Mouse (Mus musculus): ENCODE data around the gene Fgf11.
A peak's percentile ranks its signal among the peaks of the same experiment; 100 is the strongest.

Fgf11 gene

GRCm38 (mm10) chr11:69815155-69815554, 13.5 kb upstream of the Fgf11 start, which contains the start of gene Gm39566:
Gene Gm39566 (minus strand): TSS chr11:69815298.
- DNase-seq: no peak

- no peak for DNase-seq
Observed at GRCm38 (mm10) chr11:69810280-69810679, 8.6 kb upstream of the Fgf11 start.

GRCm38 (mm10) chr11:69807641-69808040, 6.0 kb upstream of the Fgf11 start:
- DNase-seq: no peak

DNA sequence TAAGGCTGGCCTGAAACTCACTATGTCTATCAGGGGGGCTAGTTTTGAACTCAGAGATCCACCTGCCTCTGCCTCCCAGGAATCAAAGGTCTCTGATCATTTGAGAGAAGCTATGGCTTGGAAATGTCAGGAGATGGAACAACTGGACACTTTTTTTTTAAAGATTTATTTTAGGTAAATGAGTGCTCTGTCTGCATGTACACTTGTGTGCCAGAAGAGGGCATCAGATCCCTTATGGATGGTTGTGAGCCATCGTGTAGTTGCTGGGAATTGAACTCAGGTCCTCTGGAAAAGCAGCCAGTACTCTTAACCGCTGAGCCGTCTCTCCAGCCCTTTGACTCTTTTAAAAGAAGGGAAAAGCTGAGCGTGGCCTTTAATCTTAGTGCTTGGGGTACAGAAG, 4.7 kb upstream of the Fgf11 start:
- no peak for DNase-seq

GRCm38 (mm10) chr11:69804972-69805909, 3.6 kb upstream of the Fgf11 start, which contains the start of gene Tmem102:
Gene Tmem102 (minus strand): TSS chr11:69805624.
- peak; percentile 85 to 90 for DNase-seq

DNA sequence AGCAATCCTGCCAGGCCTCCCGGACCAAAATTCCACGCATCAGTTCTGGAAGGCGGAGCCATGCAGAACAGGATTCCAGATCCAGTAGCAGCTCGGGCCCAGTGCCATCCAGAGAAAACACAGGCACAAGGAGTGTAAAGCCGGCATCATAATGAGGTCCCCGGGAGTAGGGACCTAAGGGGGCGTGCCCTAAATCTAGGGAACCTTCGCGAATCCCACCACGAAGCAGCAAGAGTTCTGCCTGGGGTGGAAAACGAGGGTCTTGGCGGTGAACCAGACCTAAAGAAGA, 2.9 kb upstream of the Fgf11 start:
- DNase-seq: peak; percentile 46 to 55

DNA sequence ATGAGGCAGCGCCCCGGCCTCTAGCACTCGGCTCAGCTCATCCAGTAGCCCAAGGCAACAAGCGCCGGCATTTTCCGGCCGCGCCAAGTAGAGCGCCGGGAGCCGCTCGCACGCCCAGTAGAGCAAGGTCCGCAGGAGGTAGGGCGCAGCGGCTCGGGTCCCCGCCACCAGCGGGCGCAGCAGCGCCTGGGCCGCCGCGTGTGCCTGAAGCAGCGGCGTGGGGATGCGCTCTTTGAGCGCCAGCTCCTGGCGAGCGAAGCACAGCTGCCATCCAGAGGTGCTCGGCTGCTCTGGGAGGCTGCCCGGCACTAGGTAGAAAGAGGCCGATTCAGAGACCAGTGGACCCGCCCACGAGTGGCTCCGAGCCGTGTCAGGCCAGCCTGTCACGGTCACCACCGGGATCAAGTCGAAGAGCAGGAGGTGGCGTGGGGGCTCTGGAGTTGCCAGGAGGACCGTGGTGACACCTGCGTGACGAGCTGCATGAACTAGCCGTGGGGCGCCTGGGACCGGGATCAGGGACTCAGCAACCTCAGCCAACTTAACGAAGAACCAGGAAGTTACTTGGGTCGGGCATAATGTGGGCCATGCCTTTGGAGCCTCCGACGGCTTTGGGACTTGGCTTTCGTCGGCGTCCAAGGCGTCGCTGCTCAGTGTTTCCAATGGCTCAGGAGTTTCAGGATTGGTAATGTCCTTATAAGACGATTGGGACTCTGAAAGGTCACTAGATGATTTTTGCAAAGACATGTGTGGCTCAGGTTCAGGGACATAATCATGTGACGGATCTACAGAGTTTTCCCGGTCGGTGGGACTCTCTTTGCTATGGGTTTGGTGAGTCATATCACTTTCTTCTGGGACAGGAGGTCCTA, 2.4 kb upstream of the Fgf11 start:
- DNase-seq: peak; percentile 79 to 83

GRCm38 (mm10) chr11:69803328-69803727, 1.7 kb upstream of the Fgf11 start:
- no peak for DNase-seq

- peak; percentile 90 to 93 for DNase-seq
Observed at GRCm38 (mm10) chr11:69802648-69803105, 1.0 kb upstream of the Fgf11 start.

- DNase-seq: peak in 1 of 2 experiments; percentile 64
Observed at GRCm38 (mm10) chr11:69800392-69801197, 1.1 kb downstream of the Fgf11 start.

GRCm38 (mm10) chr11:69800138-69800391, 1.6 kb downstream of the Fgf11 start:
- no peak for DNase-seq

- no peak for DNase-seq
Observed at GRCm38 (mm10) chr11:69799394-69800137, 2.1 kb downstream of the Fgf11 start.

DNA sequence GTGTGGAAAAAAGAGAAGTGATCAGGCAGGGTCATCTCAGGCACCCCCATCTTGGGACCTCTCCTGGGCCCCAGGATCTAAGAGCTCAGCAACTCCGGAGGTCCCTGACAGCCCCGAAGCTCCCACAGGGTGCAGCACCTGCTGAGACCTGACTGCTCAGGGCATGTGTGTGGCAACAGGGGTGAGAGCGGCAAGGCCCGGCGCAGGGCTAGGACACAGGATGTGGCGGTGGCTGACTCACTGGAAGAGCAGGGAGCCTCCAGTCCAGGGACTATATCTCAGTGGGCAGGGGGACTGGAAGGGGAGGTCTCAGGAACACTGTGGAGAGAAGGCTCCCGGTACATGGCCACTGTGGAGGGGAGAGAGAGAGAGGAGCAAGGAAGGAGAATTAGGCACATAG, 3.7 kb downstream of the Fgf11 start:
- DNase-seq: no peak

DNA sequence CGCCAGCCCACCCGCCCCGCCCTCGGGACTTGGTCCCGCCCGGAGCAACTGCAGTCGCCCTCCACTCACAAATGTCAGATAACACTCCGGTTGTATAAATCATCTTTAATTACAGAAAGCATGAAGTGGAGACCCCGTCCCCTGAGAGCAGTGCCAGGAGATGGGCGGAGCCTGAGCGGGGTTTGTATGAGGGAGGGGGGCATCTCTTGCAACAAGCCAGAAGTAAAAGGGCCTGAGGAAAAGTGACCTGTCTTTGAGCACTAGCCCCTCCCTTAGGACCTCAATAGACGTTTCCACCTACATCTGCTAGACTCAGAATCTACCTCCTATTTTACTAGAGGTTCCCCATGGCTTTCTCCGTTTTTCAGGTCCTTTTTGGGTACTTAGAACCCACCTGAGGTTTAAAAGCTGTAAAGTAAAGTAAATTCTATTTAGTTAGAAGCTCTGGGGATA, 5.6 kb downstream of the Fgf11 start:
- no peak for DNase-seq

GRCm38 (mm10) chr11:69795168-69795982, 6.3 kb downstream of the Fgf11 start, which contains the start of gene Chrnb1:
Gene Chrnb1 (minus strand): TSS chr11:69795943.
- peak; percentile 98 to 99 for DNase-seq

GRCm38 (mm10) chr11:69793429-69793828, 8.2 kb downstream of the Fgf11 start:
- DNase-seq: no peak

GRCm38 (mm10) chr11:69791420-69791819, 10.2 kb downstream of the Fgf11 start:
- no peak for DNase-seq

DNA sequence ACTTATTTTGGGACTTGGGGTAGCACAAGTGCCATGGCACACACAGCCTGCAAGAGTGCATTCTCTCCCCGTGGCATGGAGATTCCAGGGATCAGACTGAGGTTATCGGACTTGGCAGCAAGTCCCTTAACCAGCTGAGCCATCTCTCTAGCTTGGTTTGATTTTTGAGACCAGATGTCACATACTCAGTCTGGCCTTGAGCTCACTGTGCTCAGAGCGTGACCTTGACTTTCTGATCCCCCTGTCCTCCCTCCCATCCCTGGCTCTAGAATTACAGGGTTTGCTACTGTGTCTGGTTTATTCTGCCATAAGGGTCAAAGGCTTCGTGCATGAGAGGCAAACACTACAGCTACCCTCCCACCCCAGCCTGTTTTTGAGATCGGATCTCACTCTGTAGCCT, 12.2 kb downstream of the Fgf11 start:
- DNase-seq: no peak

DNA sequence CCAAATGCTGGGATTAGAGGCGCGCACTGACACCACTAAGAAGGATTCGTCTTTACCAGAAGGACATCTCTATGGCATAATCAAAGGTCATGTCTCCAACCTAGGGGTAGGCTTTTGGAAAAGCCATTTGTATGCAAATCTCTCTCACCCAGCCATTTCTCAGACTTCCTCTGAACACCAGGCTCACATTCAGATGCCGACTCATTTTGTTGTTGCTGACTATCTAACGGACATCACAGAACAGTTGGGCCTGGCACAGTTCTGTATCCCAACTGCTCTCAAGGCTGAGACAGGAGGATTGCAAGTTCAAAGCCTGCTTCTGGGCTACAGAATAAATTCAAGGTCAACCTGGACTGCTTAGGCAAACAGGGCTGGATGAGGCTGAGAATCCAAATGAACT, 14.4 kb downstream of the Fgf11 start:
- no peak for DNase-seq

GRCm38 (mm10) chr11:69784793-69785272, 16.8 kb downstream of the Fgf11 start:
- DNase-seq: peak; percentile 76 to 82

DNA sequence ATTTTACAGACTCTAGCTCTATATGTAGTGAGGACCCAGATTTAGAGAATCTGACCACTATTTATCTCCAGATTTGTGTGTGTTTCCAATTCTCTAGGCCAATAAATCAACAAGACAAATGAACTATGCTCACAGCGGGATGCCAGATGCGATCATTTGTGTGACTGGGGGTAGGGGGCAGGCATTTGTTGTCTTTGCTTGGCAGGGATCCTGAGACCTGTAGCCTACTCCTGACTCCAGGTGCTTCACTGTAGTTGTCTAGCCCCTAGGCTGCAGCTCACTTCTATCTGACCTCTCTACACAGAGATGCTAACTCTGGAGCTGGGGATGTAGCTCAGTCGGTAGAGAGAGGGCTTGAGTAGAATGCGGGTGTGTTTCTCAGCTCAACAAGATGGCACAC, 19.8 kb downstream of the Fgf11 start:
- no peak for DNase-seq

Measured in lung, adult 18-20 months (tissue).